Mouse (Mus musculus) heart, postnatal 0 days (tissue): ENCODE measurements at regions not wholly inside any gene's neighbourhood (a gene's known extent, or its start where the extent isn't known, plus 50 kb on each side); places are given as distances from the start of the nearest gene placed in this dataset.

Experiments used
- CTCF ChIP-seq: IDR thresholded peaks from 2 replicates; pipeline ENCODE4 v1.5.1; 2016; ENCODE audit warnings: antibody characterized with exemption, control low read depth, low read depth
- EP300 ChIP-seq: IDR thresholded peaks from 2 replicates; pipeline ENCODE4 v1.6.1; 2016; ENCODE audit warnings: antibody characterized with exemption, low read depth

- TF ChIP-seq CTCF (no peak), EP300 (no peak)
These were observed 60.9 kb downstream of the Barx1 start for GRCm38 (mm10) chr13:48723676-48724075.
